Mouse (Mus musculus): ENCODE measurements around the gene Lce1a2.

GRCm38 (mm10) chr3:92694613-92695012 is 24.5 kb upstream of the Lce1a2 start:
- TF ChIP-seq ZC3H11A (IDR thresholded peaks at IDR 0.05; ENCODE audit: borderline replicate concordance, low read depth, low read length) (no peak), HCFC1 (IDR thresholded peaks at IDR 0.05; ENCODE audit: borderline replicate concordance, insufficient read depth, low read length) (no peak), CHD2 (IDR thresholded peaks at IDR 0.05; ENCODE audit: low read depth, low read length) (no peak), ZNF384 (IDR thresholded peaks at IDR 0.05; ENCODE audit: low read depth, low read length) (no peak), MAFK (IDR thresholded peaks at IDR 0.05; ENCODE audit: insufficient read depth, low read depth, low read length) (no peak)

Data from ES-E14 (cell line).